Mouse (Mus musculus): ENCODE results near the gene Tcap. TPM values are rescaled to one million over a fixed set of nuclear protein-coding genes. Genes with fewer than 3 reads are reported as not detected.
A peak's percentile ranks its signal among the peaks of the same experiment; 100 is the strongest.

Gene Tcap
- 1.8 and 2.1 TPM in 2 replicates for polyA plus RNA-seq (2015; fragmentation: Nextera tagmentation; extraction: Ambion mirVana)

DNA sequence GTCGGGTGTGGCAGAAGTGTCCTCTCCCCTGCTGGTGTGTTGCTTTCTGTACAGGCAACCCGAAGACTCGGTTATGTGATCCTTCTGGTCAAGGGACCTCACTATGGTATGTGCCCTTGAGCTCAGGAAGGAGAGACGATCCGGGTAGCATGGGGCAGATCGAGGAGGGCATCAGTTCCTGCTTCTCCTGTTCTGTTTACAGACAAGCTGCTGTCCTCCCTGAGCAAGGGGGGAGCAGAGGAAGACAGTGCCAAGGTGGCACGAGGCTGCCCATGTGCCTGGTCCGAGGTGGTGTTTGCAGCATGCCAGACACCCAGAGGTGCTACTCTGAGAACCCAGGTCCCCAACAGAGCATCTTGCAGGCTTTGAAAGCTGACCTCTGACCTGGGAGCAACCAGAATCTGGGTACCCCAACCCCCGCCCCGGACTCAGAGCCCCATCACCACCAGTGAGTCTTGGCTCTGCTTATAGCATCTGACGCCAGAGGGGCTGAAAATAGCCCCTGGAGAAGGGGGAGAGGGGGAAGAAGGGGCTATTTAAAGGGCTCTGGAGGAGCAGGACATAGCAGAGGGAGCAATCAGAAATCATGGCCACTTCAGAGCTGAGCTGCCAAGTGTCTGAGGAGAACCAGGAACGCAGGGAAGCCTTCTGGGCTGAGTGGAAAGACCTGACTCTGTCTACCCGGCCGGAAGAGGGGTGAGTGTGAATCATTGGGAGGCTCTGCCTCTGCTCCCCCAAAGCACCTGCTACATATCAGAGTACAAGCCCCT lies at the start of gene Tcap:
Gene Tcap (plus strand): TSS at position 551 of the 770 bp plus-strand sequence.
- Histone ChIP-seq H3K4me2 (ENCODE audit: low read length) (no peak within 1 kb of the TSS), H3K4me1 (replicated peaks; ENCODE audit: insufficient read depth, low read length) (0 out of 2 replicates have a peak, but pooled peaks cover 3% of the 10 kb centered on the region), H3K36me3 (ENCODE audit: insufficient read depth, low read length) (peaks cover 14% of the 10 kb centered on the region), H3K4me3 (replicated peaks; ENCODE audit: low read depth, low read length) (no peak within 1 kb of the TSS), H3K9ac (ENCODE audit: low read depth, low read length) (no peak within 1 kb of the TSS), H3K27ac (peak within 1 kb of the TSS; percentile 31; the same call in 1 of the 2 replicates), H3K9me3 (replicated peaks; ENCODE audit: low read length) (no peaks in the 10 kb centered on the region), H3K27me3 (ENCODE audit: insufficient read depth, low read length) (peaks cover 14% of the 10 kb centered on the region)
- no peak for ATAC-seq (replicated peaks; ENCODE audit: low FRiP score, low read depth)
- 48% methylated on average over 14 of the region's 14 CpGs for WGBS
- TF ChIP-seq CTCF (IDR thresholded peaks at IDR 0.05; ENCODE audit: low read depth): peak; percentile 13; the same call in 1 of the 2 replicates
- DNase-seq (ENCODE audit: low spot score): peak; percentile 69

DNA sequence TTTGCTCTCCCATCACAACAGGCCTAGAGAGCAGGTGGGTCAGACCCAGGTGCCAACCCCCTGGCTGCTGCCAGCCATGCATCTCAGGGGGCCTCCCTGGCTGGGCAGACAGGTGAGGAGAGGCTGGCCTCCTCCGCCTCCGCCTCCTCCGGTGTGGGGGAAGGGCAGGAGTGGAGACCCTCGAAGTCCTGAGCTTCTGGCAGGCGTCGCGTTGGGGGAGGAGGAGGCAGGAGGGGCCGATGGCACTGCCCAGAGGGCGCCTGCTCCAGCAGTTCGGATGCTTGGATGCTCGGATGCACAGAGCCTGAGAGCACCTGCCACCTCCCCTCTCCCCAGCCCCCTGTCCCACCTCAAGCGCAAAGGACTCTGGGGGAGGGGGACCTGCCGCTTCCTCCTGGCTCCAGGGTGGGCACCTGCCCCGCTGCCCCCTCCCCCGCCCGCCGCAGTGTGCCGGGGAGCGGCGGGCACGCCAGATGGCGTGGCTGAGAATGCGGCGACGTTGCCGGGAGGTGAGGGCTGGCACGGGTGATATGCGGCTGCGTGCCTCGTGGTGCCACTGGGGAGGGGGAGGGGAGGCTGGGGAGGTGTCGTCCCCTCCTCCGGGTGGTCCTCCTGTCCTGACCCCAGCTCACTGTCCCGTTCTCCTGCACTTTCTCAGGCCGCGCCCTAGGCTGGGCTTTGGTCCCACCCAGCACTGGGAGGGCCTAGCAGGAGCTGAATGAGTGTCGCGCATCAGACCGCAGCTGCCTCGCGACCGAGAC lies 49.5 kb upstream of the Tcap start:
- peaks cover 7% of the 10 kb centered on the region; the same call in 1 of the 2 replicates for H3K4me1 ChIP-seq (replicated peaks; ENCODE audit: insufficient read depth, low read length)
- H3K27ac ChIP-seq: no peak overlapping the region
- H3K36me3 ChIP-seq (ENCODE audit: insufficient read depth, low read length): no peaks in the 10 kb centered on the region
- no peak for ATAC-seq (replicated peaks; ENCODE audit: low FRiP score, low read depth)
- no peak overlapping the region for H3K9ac ChIP-seq (ENCODE audit: low read depth, low read length)
- no peak for TF ChIP-seq CTCF (IDR thresholded peaks at IDR 0.05; ENCODE audit: low read depth)
- 2% methylated on average over 33 of the region's 41 CpGs for WGBS
- peak overlapping the region; percentile 8; the same call in 1 of the 2 replicates for H3K4me3 ChIP-seq (replicated peaks; ENCODE audit: low read depth, low read length)
- no peak for DNase-seq (ENCODE audit: low spot score)
- no peaks in the 10 kb centered on the region for H3K9me3 ChIP-seq (replicated peaks; ENCODE audit: low read length)
- H3K4me2 ChIP-seq (ENCODE audit: low read length): peak overlapping the region; percentile 39
- H3K27me3 ChIP-seq (ENCODE audit: insufficient read depth, low read length): peaks cover 87% of the 10 kb centered on the region

DNA sequence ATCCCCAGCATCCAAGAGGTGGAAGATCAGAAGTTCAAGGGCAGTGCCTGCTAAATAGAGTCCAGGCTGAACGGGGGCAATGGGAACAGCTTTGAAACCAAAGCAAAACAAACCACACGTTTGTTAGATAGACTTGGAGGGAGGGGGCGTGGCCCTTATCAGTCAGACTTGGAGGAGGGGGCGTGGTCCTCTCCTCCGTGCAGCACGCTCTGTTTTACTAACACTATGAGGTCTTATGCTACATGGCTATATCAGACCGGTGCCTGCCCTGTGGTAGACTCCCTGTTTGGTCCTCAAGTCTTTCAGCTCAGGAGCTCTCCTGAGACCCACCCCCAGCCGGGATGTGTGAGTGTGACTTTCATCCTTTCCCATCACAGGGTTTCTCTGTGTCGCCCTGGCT lies 48.4 kb upstream of the Tcap start:
- Histone ChIP-seq H3K4me2 (ENCODE audit: low read length) (no peak overlapping the region), H3K4me1 (replicated peaks; ENCODE audit: insufficient read depth, low read length) (peaks cover 7% of the 10 kb centered on the region; the same call in 1 of the 2 replicates), H3K4me3 (replicated peaks; ENCODE audit: low read depth, low read length) (no peak overlapping the region), H3K9ac (ENCODE audit: low read depth, low read length) (no peak overlapping the region), H3K27ac (no peak overlapping the region), H3K9me3 (replicated peaks; ENCODE audit: low read length) (no peaks in the 10 kb centered on the region), H3K27me3 (ENCODE audit: insufficient read depth, low read length) (peaks cover 82% of the 10 kb centered on the region), H3K36me3 (ENCODE audit: insufficient read depth, low read length) (no peaks in the 10 kb centered on the region)
- WGBS: 9% methylated on average over 9 of the region's 9 CpGs
- no peak for TF ChIP-seq CTCF (IDR thresholded peaks at IDR 0.05; ENCODE audit: low read depth)
- no peak for ATAC-seq (replicated peaks; ENCODE audit: low FRiP score, low read depth)
- no peak for DNase-seq (ENCODE audit: low spot score)

DNA sequence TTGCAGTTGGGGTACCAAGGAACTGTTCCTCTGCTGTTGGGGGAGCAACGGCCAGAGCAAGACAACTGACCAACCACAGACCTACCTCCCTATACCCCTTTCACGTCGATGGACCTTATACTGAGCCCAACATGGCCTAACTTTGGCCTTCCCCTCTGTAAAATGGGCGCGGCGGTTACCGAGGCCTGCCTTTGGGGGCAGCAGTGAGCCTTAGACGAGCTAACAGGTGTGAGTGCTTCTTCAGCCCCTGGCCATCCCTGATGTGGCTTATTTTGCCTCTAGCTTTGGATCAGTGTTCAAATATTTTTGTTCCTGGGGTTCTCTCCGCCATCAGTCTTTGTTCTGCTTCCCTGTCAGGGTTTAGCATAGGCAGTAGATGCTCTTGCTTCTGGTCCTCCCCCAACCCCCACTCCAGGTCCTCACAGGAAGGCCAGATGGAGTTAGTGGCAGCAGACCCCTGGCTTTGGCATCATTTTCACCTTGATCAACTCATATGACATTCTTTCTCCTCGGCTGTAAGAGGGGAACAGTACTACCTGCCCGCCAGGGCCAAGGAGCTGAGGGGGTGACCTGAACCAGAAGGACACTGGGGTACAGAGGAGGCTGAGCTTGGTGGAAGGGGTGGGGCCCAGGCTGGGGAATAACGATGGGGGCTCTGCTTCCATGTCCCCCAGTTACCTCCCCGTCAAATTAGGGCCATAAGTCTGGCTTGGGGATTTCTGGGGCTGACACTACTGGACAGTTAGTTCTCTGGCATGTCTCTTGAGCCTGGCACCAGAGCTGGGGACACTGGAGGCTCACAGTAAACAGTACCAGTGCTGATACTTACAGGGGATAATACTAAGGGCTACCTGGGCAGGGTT lies 47.1 kb upstream of the Tcap start:
- no peak for ATAC-seq (replicated peaks; ENCODE audit: low FRiP score, low read depth)
- TF ChIP-seq CTCF (IDR thresholded peaks at IDR 0.05; ENCODE audit: low read depth): peak; percentile 37; the same call in 1 of the 2 replicates

DNA sequence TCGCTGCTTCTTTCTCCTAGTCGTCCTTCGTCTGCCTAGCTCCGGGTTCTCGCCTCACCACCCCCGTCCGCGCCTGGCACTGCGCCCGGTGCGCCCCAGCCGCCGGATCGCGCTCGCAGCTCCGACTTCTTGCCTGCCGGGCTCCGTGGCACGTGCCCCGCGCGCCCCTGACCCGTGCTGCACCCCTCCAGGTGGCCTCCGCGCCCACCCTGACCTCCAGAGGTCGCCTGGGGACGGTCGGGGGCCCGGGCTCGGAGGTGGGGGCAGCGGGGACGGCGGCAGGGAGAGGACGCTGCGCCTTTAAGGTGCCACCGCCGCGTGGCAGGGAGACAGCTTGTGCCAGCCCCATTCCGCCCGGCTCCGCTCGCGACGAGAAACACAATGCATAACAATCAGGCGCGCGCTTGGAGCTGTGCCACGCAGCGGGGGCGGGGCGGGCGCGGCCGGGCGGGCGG lies 45.1 kb upstream of the Tcap start:
- peaks cover 13% of the 10 kb centered on the region; the same call in 1 of the 2 replicates for H3K4me1 ChIP-seq (replicated peaks; ENCODE audit: insufficient read depth, low read length)
- peak overlapping the region; percentile 92 for H3K4me2 ChIP-seq (ENCODE audit: low read length)
- no peaks in the 10 kb centered on the region for H3K36me3 ChIP-seq (ENCODE audit: insufficient read depth, low read length)
- under 1% methylated on average over 45 of the region's 57 CpGs for WGBS
- peak overlapping the region; percentile 40 for H3K4me3 ChIP-seq (replicated peaks; ENCODE audit: low read depth, low read length)
- ATAC-seq (replicated peaks; ENCODE audit: low FRiP score, low read depth): no peak
- H3K9me3 ChIP-seq (replicated peaks; ENCODE audit: low read length): no peaks in the 10 kb centered on the region
- peaks cover 60% of the 10 kb centered on the region for H3K27me3 ChIP-seq (ENCODE audit: insufficient read depth, low read length)
- peak overlapping the region; percentile 47 for H3K9ac ChIP-seq (ENCODE audit: low read depth, low read length)
- no peak overlapping the region for H3K27ac ChIP-seq
- no peak for TF ChIP-seq CTCF (IDR thresholded peaks at IDR 0.05; ENCODE audit: low read depth)
- no peak for DNase-seq (ENCODE audit: low spot score)

More for the DNA sequence above, 47.1 kb upstream of the Tcap start:
- Histone ChIP-seq H3K27me3 (ENCODE audit: insufficient read depth, low read length) (peaks cover 75% of the 10 kb centered on the region), H3K4me3 (replicated peaks; ENCODE audit: low read depth, low read length) (no peak overlapping the region), H3K4me2 (ENCODE audit: low read length) (no peak overlapping the region), H3K36me3 (ENCODE audit: insufficient read depth, low read length) (no peaks in the 10 kb centered on the region), H3K27ac (no peak overlapping the region), H3K9me3 (replicated peaks; ENCODE audit: low read length) (no peaks in the 10 kb centered on the region), H3K4me1 (replicated peaks; ENCODE audit: insufficient read depth, low read length) (peaks cover 7% of the 10 kb centered on the region; the same call in 1 of the 2 replicates), H3K9ac (ENCODE audit: low read depth, low read length) (no peak overlapping the region)
- 20% methylated on average over 13 of the region's 13 CpGs for WGBS
- DNase-seq (ENCODE audit: low spot score): no peak
